Mouse (Mus musculus) kidney, adult 2 months (tissue): Measurements from ENCODE around the gene Tspear.

ENCODE experiments used
- CTCF ChIP-seq: fragments of 200-500 bp; conservative IDR thresholded peaks from 2 replicates; pipeline ENCODE4 v1.5.1; 2011; ENCODE audit warnings: low read depth, mild to moderate bottlenecking, control low read depth, low read length, moderate library complexity, mixed read lengths; ENCODE audit not compliant: insufficient read depth, insufficient read length
- POLR2A ChIP-seq: fragments of 200-500 bp; IDR thresholded peaks from one replicate; pipeline ENCODE4 v1.6.1; 2011; ENCODE audit warnings: low read depth, low read length, control low read depth

GRCm38 (mm10) chr10:77818523-77818922 lies 132.2 kb downstream of the Tspear start:
- no peak for TF ChIP-seq POLR2A
- no peak for TF ChIP-seq CTCF
